Mouse (Mus musculus) CH12.LX (cell line): ENCODE data around the gene T2.

Experiments
- CHD2 ChIP-seq: IDR thresholded peaks from 2 replicates; pipeline ENCODE4 v1.6.1; 2011; ENCODE audit warnings: low read length, improper control_type of control experiment
- CTCF ChIP-seq, 2 experiments: IDR thresholded peaks in 1 of 2; conservative IDR thresholded peaks in 1 of 2; 2 replicates each; pipeline ENCODE4 v1.5.1; 2011 to 2012; ENCODE audit warnings: low read depth in 2 of 2, low read length in 2 of 2, improper control_type of control experiment in 1 of 2, inconsistent platforms in 1 of 2, mild to moderate bottlenecking in 1 of 2, moderate library complexity in 1 of 2
- ELF1 ChIP-seq: IDR thresholded peaks from 2 replicates; pipeline ENCODE4 v1.6.1; 2014; ENCODE audit warnings: low read depth, mild to moderate bottlenecking, inconsistent platforms, low read length, improper control_type of control experiment
- EP300 ChIP-seq: IDR thresholded peaks from 2 replicates; pipeline ENCODE4 v1.6.1; 2011; ENCODE audit warnings: low read length, improper control_type of control experiment
- MAX ChIP-seq: IDR thresholded peaks from 2 replicates; pipeline ENCODE4 v1.6.1; 2011; ENCODE audit warnings: low read length, improper control_type of control experiment
- MEF2A ChIP-seq: IDR thresholded peaks from 2 replicates; pipeline ENCODE4 v1.6.1; 2014; ENCODE audit warnings: low read depth, mild to moderate bottlenecking, inconsistent platforms, low read length, improper control_type of control experiment, borderline replicate concordance
- POLR2A ChIP-seq: IDR thresholded peaks from 2 replicates; pipeline ENCODE4 v1.6.1; 2011; ENCODE audit warnings: low read depth, mild to moderate bottlenecking, improper control_type of control experiment, low read length
- SMC3 ChIP-seq: IDR thresholded peaks from 2 replicates; pipeline ENCODE4 v1.6.1; 2011; ENCODE audit warnings: low read depth, low read length, improper control_type of control experiment
- TCF12 ChIP-seq: IDR thresholded peaks from 2 replicates; pipeline ENCODE4 v1.6.1; 2014; ENCODE audit warnings: low read depth, mild to moderate bottlenecking, inconsistent platforms, low read length, improper control_type of control experiment
- USF1 ChIP-seq: IDR thresholded peaks from 2 replicates; pipeline ENCODE4 v1.6.1; 2014; ENCODE audit warnings: low read depth, mild to moderate bottlenecking, inconsistent platforms, low read length, improper control_type of control experiment
- ZC3H11A ChIP-seq: IDR thresholded peaks from 2 replicates; pipeline ENCODE4 v1.6.1; 2012; ENCODE audit warnings: low read depth, mild to moderate bottlenecking, inconsistent platforms, low read length, improper control_type of control experiment

DNA sequence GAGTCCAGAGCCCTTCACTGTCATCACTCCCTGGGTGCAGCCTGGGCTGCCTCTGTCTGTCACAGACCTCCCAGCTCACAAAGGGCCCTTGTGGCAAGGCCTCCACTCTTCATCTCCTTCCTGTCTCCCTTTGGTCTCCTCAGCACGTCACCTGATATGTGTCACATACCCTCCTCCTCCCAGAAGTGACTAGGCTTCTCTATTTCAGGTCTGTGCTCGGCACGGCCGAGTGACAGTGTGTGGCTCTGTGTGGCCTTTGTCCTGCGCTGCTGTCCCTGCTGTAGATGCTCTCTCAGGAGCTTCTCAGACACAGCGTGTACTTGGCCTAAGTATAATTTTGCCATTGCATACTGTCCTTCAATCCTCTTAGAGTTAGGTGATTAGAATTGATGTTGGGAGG is 99.4 kb downstream of the T2 start:
- TF ChIP-seq ELF1 (no peak), CTCF (conservative IDR thresholded peaks at IDR 0.05 in 1 of 2, IDR thresholded peaks at IDR 0.05 in 1 of 2; ENCODE audit: low read depth in 2 of 2, low read length in 2 of 2) (no peak), CHD2 (no peak), EP300 (no peak), USF1 (no peak), MEF2A (no peak), ZC3H11A (no peak), MAX (no peak), POLR2A (no peak), TCF12 (no peak), SMC3 (no peak)
